Mouse (Mus musculus) heart, adult 8-10 months (tissue): Measurements from ENCODE around the gene Ppp2r5d. TPM values are rescaled to one million over a fixed set of nuclear protein-coding genes. Genes with fewer than 3 reads are reported as not detected.

Experiments used
- DNase-seq: peaks from one replicate; pipeline ENCODE4 v3.0.0; 2022; ENCODE audit warnings: low spot score
- total RNA-seq, 4 experiments: library from RNA; stranded (reverse); gene quantifications; 2 replicates each; pipeline ENCODE4 v1.2.4; 2022

The Ppp2r5d gene
- total RNA-seq = 10 to 100 TPM; 25.1 to 31.0 (median 28.6) TPM

GRCm38 (mm10) chr17:46704887-46705835 lies at the start of gene Ppp2r5d:
Ppp2r5d (minus strand) TSS chr17:46705111.
- peak; percentile 98 for DNase-seq

- DNase-seq = peak; percentile 94
These were observed 47.1 kb upstream of the Ppp2r5d start, which contains the start of gene Cnpy3 for GRCm38 (mm10) chr17:46751794-46752556. Cnpy3 (minus strand) TSS chr17:46752214.

GRCm38 (mm10) chr17:46751056-46751793 lies 46.3 kb upstream of the Ppp2r5d start:
- DNase-seq = peak; percentile 69

GRCm38 (mm10) chr17:46750580-46750979 lies 45.7 kb upstream of the Ppp2r5d start:
- DNase-seq = no peak

GRCm38 (mm10) chr17:46749282-46749681 lies 44.4 kb upstream of the Ppp2r5d start:
- no peak for DNase-seq

GRCm38 (mm10) chr17:46747806-46748205 lies 42.9 kb upstream of the Ppp2r5d start:
- no peak for DNase-seq

- no peak for DNase-seq
These were observed 42.3 kb upstream of the Ppp2r5d start for GRCm38 (mm10) chr17:46747234-46747633.

GRCm38 (mm10) chr17:46745506-46745905 lies 40.6 kb upstream of the Ppp2r5d start:
- no peak for DNase-seq

- no peak for DNase-seq
These were observed 38.1 kb upstream of the Ppp2r5d start for GRCm38 (mm10) chr17:46742986-46743385.

- DNase-seq = no peak
These were observed 36.4 kb upstream of the Ppp2r5d start for GRCm38 (mm10) chr17:46741305-46741704.

- no peak for DNase-seq
These were observed 31.2 kb upstream of the Ppp2r5d start for GRCm38 (mm10) chr17:46736160-46736559.

GRCm38 (mm10) chr17:46735287-46735686 lies 30.4 kb upstream of the Ppp2r5d start:
- no peak for DNase-seq

- DNase-seq = no peak
These were observed 29.1 kb upstream of the Ppp2r5d start for GRCm38 (mm10) chr17:46734055-46734454.

GRCm38 (mm10) chr17:46728904-46729318 lies 24.0 kb upstream of the Ppp2r5d start, which contains the start of gene Gnmt:
Gnmt (minus strand) TSS chr17:46729168.
- no peak for DNase-seq

GRCm38 (mm10) chr17:46728496-46728895 lies 23.6 kb upstream of the Ppp2r5d start:
- DNase-seq = no peak

GRCm38 (mm10) chr17:46728021-46728420 lies 23.1 kb upstream of the Ppp2r5d start:
- no peak for DNase-seq

GRCm38 (mm10) chr17:46727271-46727670 lies 22.4 kb upstream of the Ppp2r5d start:
- DNase-seq = no peak

GRCm38 (mm10) chr17:46725731-46726645 lies 21.1 kb upstream of the Ppp2r5d start:
- DNase-seq = no peak

- no peak for DNase-seq
These were observed 20.4 kb upstream of the Ppp2r5d start for GRCm38 (mm10) chr17:46725273-46725672.

- no peak for DNase-seq
These were observed 19.7 kb upstream of the Ppp2r5d start for GRCm38 (mm10) chr17:46724477-46725084.
